Mouse (Mus musculus) forebrain, embryonic 14.5 days (tissue): Measurements from ENCODE around the gene Sema4d. TPM values are rescaled to one million over a fixed set of nuclear protein-coding genes. Genes with fewer than 3 reads are reported as not detected.
A peak's percentile ranks its signal among the peaks of the same experiment; 100 is the strongest.

Experiments used
- ATAC-seq: fragments of 200-750 bp; cut with Nextera tagmentation; 2 replicates; pipeline ENCODE4 v1.8.0; 2017; ENCODE audit warnings: mild to moderate bottlenecking, moderate library complexity
- DNase-seq: peaks from one replicate; pipeline ENCODE4 v3.0.0-alpha.2; 2015; ENCODE audit warnings: low spot score
- H3K27ac ChIP-seq: fragments of 300-500 bp; sonication (generic); 2 replicates; pipeline ENCODE4 v1.5.1; 2014; ENCODE audit warnings: low read depth, mild to moderate bottlenecking, control low read depth, low read length, moderate library complexity
- H3K27me3 ChIP-seq: fragments of 300-500 bp; sonication (generic); replicated peaks from 2 replicates; pipeline ENCODE4 v1.6.1; 2014; ENCODE audit warnings: low read length, control low read depth, mixed read lengths; ENCODE audit not compliant: control insufficient read depth, insufficient read depth
- H3K36me3 ChIP-seq: fragments of 300-500 bp; sonication (generic); 2 replicates; pipeline ENCODE4 v1.6.1; 2014; ENCODE audit warnings: low read length, control low read depth; ENCODE audit not compliant: control insufficient read depth, insufficient read depth
- H3K4me1 ChIP-seq: fragments of 300-500 bp; sonication (generic); 2 replicates; pipeline ENCODE4 v1.6.1; 2014; ENCODE audit warnings: antibody characterized with exemption, low read length, control low read depth; ENCODE audit not compliant: control insufficient read depth, insufficient read depth
- H3K4me2 ChIP-seq: fragments of 300-500 bp; sonication (generic); 2 replicates; pipeline ENCODE4 v1.6.1; 2014; ENCODE audit warnings: mild to moderate bottlenecking, control low read depth, low read length
- H3K4me3 ChIP-seq: fragments of 300-500 bp; sonication (generic); 2 replicates; pipeline ENCODE4 v1.5.1; 2014; ENCODE audit warnings: low read depth, low read length, control low read depth
- H3K9ac ChIP-seq: fragments of 300-500 bp; sonication (generic); 2 replicates; pipeline ENCODE4 v1.6.1; 2014; ENCODE audit warnings: mild to moderate bottlenecking, low read length, control low read depth, moderate library complexity
- H3K9me3 ChIP-seq: fragments of 300-500 bp; sonication (generic); replicated peaks from 2 replicates; pipeline ENCODE4 v1.6.1; 2016; ENCODE audit warnings: low read length, control low read depth, mixed read lengths; ENCODE audit not compliant: control insufficient read depth
- whole genome bisulfite sequencing: fragments of 180-500 bp; shearing (Covaris S2); extraction: QIAGEN DNeasy Blood & Tissue Kit; methylation state at CpG from one replicate; pipeline ENCODE4 v1.1.7; 2014; 5-methylcytosine and 5-hydroxymethylcytosine counted together
- polyA plus RNA-seq: library from polyadenylated mRNA; unstranded; fragments of >200 nt; fragmentation: Nextera tagmentation; extraction: Ambion mirVana; gene quantifications from 2 replicates; pipeline ENCODE4 v1.2.1, GENCODE M21; 2014

Sema4d gene
- polyA plus RNA-seq, 1 experiment from 2014 or later: 12.7 TPM

GRCm38 (mm10) chr13:51653961-51654360 lies 139.6 kb downstream of the Sema4d start:
- WGBS: 97% methylated on average over 9 of the region's 9 CpGs
- H3K27me3 ChIP-seq: no peaks in the 10 kb centered on the region
- peaks cover 7% of the 10 kb centered on the region for H3K4me1 ChIP-seq
- no peak for ATAC-seq
- no peak overlapping the region for H3K9ac ChIP-seq
- H3K27ac ChIP-seq: no peak overlapping the region
- peaks cover 57% of the 10 kb centered on the region for H3K36me3 ChIP-seq
- H3K4me2 ChIP-seq: no peak overlapping the region
- H3K4me3 ChIP-seq: no peak overlapping the region
- no peaks in the 10 kb centered on the region for H3K9me3 ChIP-seq
- DNase-seq: no peak

DNA sequence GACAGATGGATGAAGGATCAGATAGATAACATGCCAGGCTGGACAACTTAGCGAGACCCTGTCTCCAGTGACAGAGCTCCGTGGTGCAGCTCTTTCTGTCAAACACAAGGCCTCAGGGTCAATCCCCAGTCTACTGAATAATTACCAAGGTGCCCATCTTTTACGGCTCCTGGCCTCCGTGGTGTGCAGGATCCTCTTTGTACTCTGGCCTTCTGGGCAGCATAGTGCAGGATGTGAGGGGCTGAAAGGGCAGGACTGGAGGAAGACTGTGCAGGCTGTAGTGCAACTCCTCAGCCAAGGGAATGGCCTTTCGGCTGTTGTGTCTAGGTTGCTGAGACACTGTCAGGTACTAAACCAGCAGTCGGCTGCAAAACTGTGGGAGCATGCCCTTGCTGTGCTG lies 140.4 kb downstream of the Sema4d start:
- WGBS: 94% methylated on average over 6 of the region's 6 CpGs
- peaks cover 51% of the 10 kb centered on the region for H3K36me3 ChIP-seq
- no peak overlapping the region for H3K9ac ChIP-seq

DNA sequence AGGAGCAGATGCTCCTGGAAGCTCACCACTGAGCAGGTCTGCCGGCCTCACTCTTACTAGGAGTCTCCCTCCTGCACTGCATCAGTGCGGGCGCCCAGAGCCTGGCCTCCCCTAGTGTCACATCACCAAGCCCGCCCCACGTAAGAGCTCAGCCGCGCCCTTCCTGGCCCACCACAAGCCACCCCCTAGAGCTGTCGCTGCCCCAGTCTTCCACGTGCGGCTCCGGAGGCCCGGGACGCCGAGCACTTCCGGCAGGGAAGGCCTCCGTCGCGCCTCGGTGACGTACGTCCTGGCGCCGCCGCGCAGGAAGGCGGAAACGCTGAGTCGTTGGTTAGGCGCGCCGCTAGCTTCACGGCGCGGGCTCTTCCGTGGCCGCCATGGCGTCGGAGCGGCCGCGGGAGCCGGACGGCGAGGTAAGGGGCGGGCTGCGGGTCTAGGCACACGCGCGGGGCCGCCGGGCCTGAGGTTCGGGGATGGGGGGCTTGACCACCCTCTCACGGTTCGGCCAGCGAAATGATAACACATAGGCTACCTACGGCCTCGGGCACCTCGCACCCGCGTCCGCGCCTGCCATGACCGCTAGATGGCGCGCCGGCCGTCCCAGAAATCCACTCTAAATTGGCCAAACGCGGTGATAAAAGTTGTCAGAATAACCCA lies 142.0 kb downstream of the Sema4d start, which contains the start of gene Secisbp2:
Gene Secisbp2, plus strand, starts transcription at position 290 of the 657 bp plus-strand sequence.
- DNase-seq: peak; percentile 97
- ATAC-seq: peak; percentile 98
- Histone ChIP-seq H3K27ac (peak within 1 kb of the TSS; percentile 89), H3K4me3 (peak within 1 kb of the TSS; percentile 66), H3K36me3 (peaks cover 35% of the 10 kb centered on the region), H3K4me2 (peak within 1 kb of the TSS; percentile 79), H3K4me1 (peaks cover 21% of the 10 kb centered on the region), H3K27me3 (no peaks in the 10 kb centered on the region), H3K9me3 (no peaks in the 10 kb centered on the region), H3K9ac (peak within 1 kb of the TSS; percentile 74)
- WGBS: under 1% methylated on average over 69 of the region's 69 CpGs

More for the DNA sequence above, 140.4 kb downstream of the Sema4d start:
- Histone ChIP-seq H3K4me1 (peaks cover 7% of the 10 kb centered on the region), H3K4me2 (no peak overlapping the region), H3K27me3 (no peaks in the 10 kb centered on the region), H3K27ac (no peak overlapping the region), H3K9me3 (no peaks in the 10 kb centered on the region), H3K4me3 (no peak overlapping the region)
- ATAC-seq (no peak), DNase-seq (no peak)

DNA sequence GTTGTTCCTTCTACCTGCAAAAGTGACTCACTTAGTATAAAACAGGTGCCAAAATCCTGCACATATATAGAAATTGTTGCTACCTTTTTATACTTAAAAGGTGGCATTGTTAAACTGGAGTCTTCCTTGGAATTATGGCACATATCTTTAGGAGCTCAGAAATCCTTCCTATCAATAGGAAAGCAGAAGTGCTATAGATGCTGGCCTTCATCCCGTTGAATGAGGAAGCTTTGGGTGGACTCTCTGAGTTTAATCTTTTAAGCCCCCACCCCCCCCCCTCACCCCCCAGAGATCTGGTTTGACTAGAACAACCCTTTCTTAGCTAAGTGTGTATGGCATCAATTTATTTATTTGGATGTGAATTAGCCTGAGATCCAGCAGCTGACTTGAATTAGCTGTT lies 143.8 kb downstream of the Sema4d start:
- 45% methylated on average over 1 of the region's 1 CpGs for WGBS
- Histone ChIP-seq H3K9me3 (no peaks in the 10 kb centered on the region), H3K4me1 (peaks cover 21% of the 10 kb centered on the region)

GRCm38 (mm10) chr13:51648237-51648636 lies 145.3 kb downstream of the Sema4d start:
- Histone ChIP-seq H3K4me2 (peak overlapping the region; percentile 79; the same call in 1 of the 2 replicates), H3K4me3 (no peak overlapping the region), H3K9me3 (no peaks in the 10 kb centered on the region), H3K4me1 (peaks cover 21% of the 10 kb centered on the region), H3K36me3 (peaks cover 6% of the 10 kb centered on the region; the same call in 1 of the 2 replicates), H3K27me3 (no peaks in the 10 kb centered on the region), H3K9ac (no peak overlapping the region), H3K27ac (no peak overlapping the region)
- WGBS: 85% methylated on average over 4 of the region's 4 CpGs
- no peak for ATAC-seq
- no peak for DNase-seq

More for the DNA sequence above, 143.8 kb downstream of the Sema4d start:
- H3K27ac ChIP-seq: no peak overlapping the region
- no peak overlapping the region for H3K4me3 ChIP-seq
- DNase-seq: no peak
- no peak for ATAC-seq
- no peak overlapping the region for H3K4me2 ChIP-seq
- peaks cover 18% of the 10 kb centered on the region; the same call in 1 of the 2 replicates for H3K36me3 ChIP-seq
- no peak overlapping the region for H3K9ac ChIP-seq
- no peaks in the 10 kb centered on the region for H3K27me3 ChIP-seq

- WGBS: 93% methylated on average over 3 of the region's 3 CpGs
- no peaks in the 10 kb centered on the region for H3K9me3 ChIP-seq
- DNase-seq (no peak), ATAC-seq (no peak)
- no peak overlapping the region for H3K4me3 ChIP-seq
- H3K9ac ChIP-seq: peak overlapping the region; percentile 32; the same call in 1 of the 2 replicates
- peaks cover 2% of the 10 kb centered on the region; the same call in 1 of the 2 replicates for H3K36me3 ChIP-seq
- H3K27me3 ChIP-seq: no peaks in the 10 kb centered on the region
- H3K4me1 ChIP-seq: peaks cover 21% of the 10 kb centered on the region
- H3K27ac ChIP-seq: no peak overlapping the region
- H3K4me2 ChIP-seq: peak overlapping the region; percentile 79
Measured at GRCm38 (mm10) chr13:51647770-51648169, 145.8 kb downstream of the Sema4d start.

GRCm38 (mm10) chr13:51646362-51647027 lies 147.1 kb downstream of the Sema4d start:
- WGBS: 26% methylated on average over 3 of the region's 3 CpGs
- no peak for DNase-seq
- no peak overlapping the region for H3K27ac ChIP-seq
- H3K9me3 ChIP-seq: no peaks in the 10 kb centered on the region
- peak overlapping the region; percentile 79 for H3K4me2 ChIP-seq
- H3K9ac ChIP-seq: peak overlapping the region; percentile 85
- no peaks in the 10 kb centered on the region for H3K36me3 ChIP-seq
- H3K4me3 ChIP-seq: peak overlapping the region; percentile 69
- H3K4me1 ChIP-seq: peaks cover 19% of the 10 kb centered on the region
- no peaks in the 10 kb centered on the region for H3K27me3 ChIP-seq
- ATAC-seq: no peak

DNA sequence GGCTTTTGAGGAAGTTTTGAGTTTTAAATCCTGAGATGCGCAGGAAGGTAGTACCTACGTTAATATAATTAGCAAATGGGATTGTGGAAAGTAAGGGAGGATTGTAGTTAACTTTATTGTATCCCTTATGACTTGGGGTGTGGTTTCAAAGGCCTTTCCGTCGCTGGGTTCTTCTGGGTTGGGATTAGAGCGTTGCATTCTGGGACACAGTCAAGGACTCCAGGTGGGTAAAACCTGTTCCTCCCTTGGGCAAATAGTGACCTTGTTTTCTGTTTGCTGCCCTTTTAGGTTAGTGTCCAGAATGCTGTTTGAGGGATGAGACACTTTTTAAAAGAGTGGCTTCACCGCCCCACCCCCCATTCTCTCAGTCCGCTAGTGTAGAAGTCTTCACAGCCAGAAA lies 147.7 kb downstream of the Sema4d start:
- Histone ChIP-seq H3K9me3 (no peaks in the 10 kb centered on the region), H3K4me1 (peaks cover 16% of the 10 kb centered on the region; the same call in 1 of the 2 replicates), H3K9ac (peak overlapping the region; percentile 85), H3K36me3 (no peaks in the 10 kb centered on the region), H3K27ac (peak overlapping the region; percentile 48; the same call in 1 of the 2 replicates), H3K4me3 (peak overlapping the region; percentile 69), H3K4me2 (peak overlapping the region; percentile 79), H3K27me3 (no peaks in the 10 kb centered on the region)
- no peak for ATAC-seq
- WGBS: under 1% methylated on average over 7 of the region's 7 CpGs
- peak; percentile 14 for DNase-seq
